Mouse (Mus musculus) layer of hippocampus, adult 2 months (tissue): ENCODE data around the gene Rnf111. TPM values are rescaled to one million over a fixed set of nuclear protein-coding genes. Genes with fewer than 3 reads are reported as not detected.

Experiments
- DNase-seq, 2 experiments: peaks; one replicate each; pipeline ENCODE4 v3.0.0; 2022; ENCODE audit warnings: low spot score in 2 of 2
- H3K27ac ChIP-seq: fragments of 200-600 bp; 2 replicates; pipeline ENCODE4 v1.8.1; 2022
- H3K4me3 ChIP-seq: fragments of 200-600 bp; 2 replicates; pipeline ENCODE4 v1.8.1; 2022; ENCODE audit warnings: mild to moderate bottlenecking
- CTCF ChIP-seq: fragments of 200-600 bp; conservative IDR thresholded peaks from 2 replicates; pipeline ENCODE4 v1.8.1; 2022; ENCODE audit warnings: antibody characterized with exemption, mild to moderate bottlenecking, moderate library complexity
- microRNA-seq, 2 experiments: library from miRNA; unstranded; fragments of <30 nt; microRNA quantifications; one replicate each; pipeline ENCODE4 v1.2.0; 2021
- total RNA-seq, 2 experiments: library from RNA; stranded (reverse); gene quantifications; 2 replicates each; pipeline ENCODE4 v1.2.3; 2021

Gene Rnf111
- total RNA-seq, 2 experiments from 2014 or later = 42.4 to 43.7 TPM

DNA sequence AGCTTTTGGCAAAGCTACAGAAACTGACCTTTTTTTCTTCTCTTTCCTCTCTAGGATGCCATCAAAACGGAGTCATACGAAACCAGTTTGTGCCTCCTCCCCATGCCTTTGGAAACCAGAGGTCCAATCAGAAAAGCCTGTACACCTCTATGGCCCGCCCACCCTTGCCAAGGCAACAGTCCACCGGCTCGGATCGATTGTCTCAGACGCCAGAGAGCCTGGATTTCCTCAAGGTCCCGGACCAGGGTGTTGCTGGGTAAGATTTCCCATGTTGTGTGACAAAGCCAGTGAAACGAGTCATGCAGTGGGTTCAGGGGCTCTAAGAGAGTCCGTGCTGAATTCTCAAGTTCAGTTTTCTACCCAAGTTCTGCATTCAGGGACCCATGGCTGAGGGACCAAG lies 119.8 kb downstream of the Rnf111 start:
- no peak for TF ChIP-seq CTCF
- no peak overlapping the region for H3K4me3 ChIP-seq
- no peak for DNase-seq
- H3K27ac ChIP-seq = no peak overlapping the region

DNA sequence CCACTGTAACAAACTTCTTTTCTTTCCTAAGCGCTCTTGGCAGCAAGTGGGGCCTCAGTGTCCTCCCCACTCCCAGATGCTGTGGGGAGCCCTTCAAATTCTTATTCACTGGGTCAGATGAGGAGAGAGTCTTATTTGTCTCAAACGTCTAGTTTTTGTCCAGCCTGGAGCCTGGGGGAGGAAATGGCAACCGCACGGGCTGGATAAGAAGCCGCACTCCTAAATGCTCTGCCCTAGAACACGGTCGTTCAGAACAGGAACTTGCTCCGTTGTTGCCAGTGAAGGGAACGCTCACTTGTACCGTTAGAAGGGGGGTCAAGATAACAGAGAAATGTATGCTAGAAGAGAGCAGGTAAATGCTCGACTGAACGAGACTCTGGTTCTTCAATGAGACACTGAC lies 121.4 kb downstream of the Rnf111 start:
- no peak for DNase-seq
- TF ChIP-seq CTCF = no peak
- H3K27ac ChIP-seq = no peak overlapping the region
- no peak overlapping the region for H3K4me3 ChIP-seq

DNA sequence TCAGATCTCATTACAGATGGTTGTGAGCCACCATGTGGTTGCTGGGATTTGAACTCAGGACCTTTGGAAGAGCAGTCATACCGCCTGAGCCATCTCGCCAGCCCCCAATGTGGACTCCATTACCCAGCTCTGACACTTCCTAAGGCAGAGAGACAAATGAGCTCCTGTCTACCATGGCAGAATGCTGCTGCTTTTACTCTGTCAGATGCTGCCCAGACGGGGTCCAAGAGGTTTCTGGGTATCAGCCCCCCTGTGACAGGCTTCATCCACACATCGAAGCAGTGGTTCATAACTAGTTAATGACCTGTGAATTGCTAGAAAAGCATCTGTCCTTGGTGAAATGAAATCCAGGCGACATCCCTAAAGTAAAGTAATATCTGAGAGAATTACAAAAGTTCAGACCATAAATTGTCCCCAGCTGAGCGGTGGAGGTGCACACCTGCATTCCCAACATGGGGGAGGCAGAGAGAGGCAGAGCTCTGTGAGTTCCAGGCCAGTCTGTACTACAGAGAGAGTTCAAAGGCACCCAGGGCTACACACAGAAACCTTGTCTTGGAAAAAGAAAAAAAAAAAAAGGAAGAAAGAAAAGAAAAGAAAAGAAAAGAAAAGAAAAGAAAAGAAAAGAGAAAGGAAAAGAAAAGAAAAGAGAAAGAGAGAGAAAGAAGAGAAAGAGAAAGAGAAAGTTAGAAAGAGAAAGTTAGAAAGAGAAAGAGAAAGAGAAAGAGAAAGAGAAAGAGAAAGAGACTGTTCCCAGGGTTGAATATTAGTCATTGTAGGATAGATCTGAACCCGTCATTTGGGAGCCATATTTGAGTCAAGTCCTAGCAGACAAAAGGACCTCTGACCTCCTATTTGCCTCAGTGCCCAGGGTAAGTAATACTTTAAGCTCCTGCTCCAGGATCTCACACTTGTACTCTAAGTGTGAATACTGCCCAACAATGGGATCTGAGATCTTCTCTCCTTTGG lies 123.7 kb downstream of the Rnf111 start:
- no peak overlapping the region for H3K4me3 ChIP-seq
- H3K27ac ChIP-seq = no peak overlapping the region
- DNase-seq = no peak
- TF ChIP-seq CTCF = no peak

Small RNA genes lying within 50 kb of the gene (microRNA-seq; reads per million reads assigned to microRNA genes)
- 0.96 to 1.7 reads per million in 2 experiments for gene Mir5626

Other genes with a start within 250 kb of the Rnf111 start
- gene Ccnb2, start 82.2 kb downstream of the Rnf111 start, total RNA-seq = 1 to 10 TPM; 1.2 to 1.4 TPM
- gene Sltm, start 39.0 kb upstream of the Rnf111 start, total RNA-seq = 10 to 100 TPM; 53.0 to 60.1 TPM
- under 1 TPM; 0.59 to 0.93 TPM for gene Gm10642, start 152.5 kb upstream of the Rnf111 start, total RNA-seq
- gene Mindy2, start 153.4 kb upstream of the Rnf111 start, total RNA-seq = 10 to 100 TPM; 30.4 to 33.3 TPM
- gene Adam10, start 175.3 kb upstream of the Rnf111 start, total RNA-seq = 10 to 100 TPM; 67.1 to 71.2 TPM